Mouse (Mus musculus) fat pad, adult 2 months (tissue): ENCODE data around the gene Zfp827.

Source experiments
- DNase-seq: peaks from one replicate; pipeline ENCODE4 v3.0.0-alpha.2; 2011; ENCODE audit warnings: low read depth, low spot score; ENCODE audit errors: extremely low read depth

Gene Zfp827

DNA sequence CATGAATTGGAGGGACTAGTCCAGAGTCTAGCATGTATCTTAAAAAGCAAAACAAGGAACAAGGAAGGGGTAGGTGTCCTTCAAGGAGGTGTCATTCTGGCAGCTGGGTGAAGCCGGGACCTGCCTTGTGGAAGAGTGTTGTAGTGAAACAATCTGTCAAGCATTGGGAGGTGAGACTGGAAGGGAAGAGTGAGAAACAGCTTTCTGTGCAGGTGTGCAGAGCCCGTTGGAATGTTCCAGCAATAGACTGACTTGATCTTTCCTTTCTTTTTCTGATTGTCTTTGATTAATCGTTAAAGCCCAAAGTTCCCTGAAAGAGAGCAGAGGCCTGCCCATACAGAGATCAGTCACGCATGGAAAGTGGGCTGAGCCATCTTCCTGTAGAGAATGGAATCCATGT, 125.4 kb downstream of the Zfp827 start:
- no peak for DNase-seq

GRCm38 (mm10) chr8:79155556-79156161, 127.4 kb downstream of the Zfp827 start:
- no peak for DNase-seq

DNA sequence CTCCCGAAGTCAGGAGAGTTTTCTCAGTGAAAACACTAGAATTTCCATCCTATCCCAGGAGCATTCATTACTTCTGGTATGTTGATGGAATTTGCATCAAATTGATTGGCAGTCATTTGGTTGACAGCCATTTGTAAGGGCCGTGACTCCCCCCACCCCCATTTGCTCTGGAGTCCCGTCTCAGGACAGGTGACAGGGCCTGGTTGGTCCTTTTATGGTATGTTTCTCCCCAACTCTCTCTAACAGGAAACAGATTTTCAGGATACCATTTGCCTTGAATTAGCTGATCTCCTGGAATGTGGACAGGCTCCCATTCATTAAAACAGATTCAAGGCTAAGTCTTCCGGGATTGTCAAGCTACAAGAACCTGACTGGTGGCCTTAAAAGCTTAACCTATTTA, 129.1 kb downstream of the Zfp827 start:
- DNase-seq = no peak

DNA sequence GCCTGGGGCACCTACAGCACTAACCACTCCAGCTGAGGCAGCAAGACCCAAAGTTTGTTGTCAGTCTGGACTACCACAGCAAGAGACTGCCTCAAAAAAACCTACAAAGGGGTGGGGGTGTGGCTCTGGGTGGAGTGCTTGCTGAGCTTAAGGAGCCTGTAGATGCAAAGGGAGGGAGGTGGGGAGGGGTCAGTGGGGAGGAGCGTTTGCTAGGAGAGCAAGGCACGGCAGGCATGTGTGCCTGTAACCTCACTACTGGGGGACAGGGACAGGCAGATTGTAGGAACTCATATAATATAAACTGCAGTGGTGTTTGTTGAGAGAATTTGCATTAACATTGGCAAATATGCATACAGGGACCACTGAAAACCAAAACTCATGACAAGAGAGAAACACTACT, 130.1 kb downstream of the Zfp827 start:
- DNase-seq = no peak

- DNase-seq = no peak
Observed at GRCm38 (mm10) chr8:79159397-79159796, 131.2 kb downstream of the Zfp827 start.

- no peak for DNase-seq
Observed at GRCm38 (mm10) chr8:79160302-79160701, 132.1 kb downstream of the Zfp827 start.

DNA sequence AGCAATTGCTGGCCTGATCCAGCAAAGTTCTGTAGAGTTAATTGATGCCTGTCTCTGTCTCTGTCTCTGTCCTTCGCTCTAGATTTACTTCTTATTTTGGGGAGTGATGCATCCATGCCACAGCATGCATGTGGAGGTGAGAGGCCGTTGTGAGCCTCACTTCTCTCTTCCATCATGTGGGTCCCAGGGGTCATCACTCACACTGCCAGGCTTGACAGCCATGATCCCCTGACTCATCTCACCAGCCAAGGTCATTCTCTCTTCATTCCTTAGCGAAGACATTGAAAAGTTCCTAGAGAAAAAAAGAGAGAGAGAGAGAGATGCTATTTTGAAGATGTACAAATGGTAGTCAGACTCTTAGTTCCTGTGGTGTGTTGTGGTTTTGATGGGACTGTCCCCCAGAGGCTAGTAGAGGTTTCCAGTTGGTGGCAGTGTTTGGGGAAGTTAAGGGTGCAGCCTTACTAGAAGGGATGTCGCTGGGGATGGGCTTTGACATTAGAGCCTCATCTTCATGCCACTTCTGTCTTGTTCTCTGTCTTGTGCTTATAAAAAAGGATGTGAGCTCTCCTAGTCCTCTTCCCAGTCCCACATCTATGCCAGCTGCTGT, 133.0 kb downstream of the Zfp827 start:
- no peak for DNase-seq

- DNase-seq = no peak
Observed at GRCm38 (mm10) chr8:79162533-79163308, 134.5 kb downstream of the Zfp827 start.

GRCm38 (mm10) chr8:79164336-79164735, 136.1 kb downstream of the Zfp827 start:
- no peak for DNase-seq

DNA sequence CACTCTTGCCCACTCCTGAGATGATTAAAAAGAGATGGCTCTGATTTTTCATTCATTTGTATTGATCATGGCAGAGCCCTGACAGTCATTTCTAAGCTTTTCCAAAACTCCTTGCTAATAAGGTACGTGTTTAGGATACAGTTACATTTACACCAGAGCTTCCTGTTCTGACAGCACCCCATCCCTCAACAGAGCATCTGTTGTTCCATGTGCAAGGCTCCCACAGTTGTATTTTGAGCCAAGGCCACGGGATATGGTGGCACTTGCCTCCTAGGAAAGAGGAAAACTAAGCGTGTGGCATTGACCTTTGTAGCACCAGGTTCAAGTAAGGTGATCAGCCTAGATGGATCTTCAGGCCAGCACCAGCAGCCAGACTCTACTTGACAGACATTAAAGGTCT, 137.0 kb downstream of the Zfp827 start:
- no peak for DNase-seq

- no peak for DNase-seq
Observed at GRCm38 (mm10) chr8:79173606-79174005, 145.4 kb downstream of the Zfp827 start.

GRCm38 (mm10) chr8:79175991-79176390, 147.8 kb downstream of the Zfp827 start:
- DNase-seq = no peak

GRCm38 (mm10) chr8:79179678-79180077, 151.4 kb downstream of the Zfp827 start:
- DNase-seq = no peak

DNA sequence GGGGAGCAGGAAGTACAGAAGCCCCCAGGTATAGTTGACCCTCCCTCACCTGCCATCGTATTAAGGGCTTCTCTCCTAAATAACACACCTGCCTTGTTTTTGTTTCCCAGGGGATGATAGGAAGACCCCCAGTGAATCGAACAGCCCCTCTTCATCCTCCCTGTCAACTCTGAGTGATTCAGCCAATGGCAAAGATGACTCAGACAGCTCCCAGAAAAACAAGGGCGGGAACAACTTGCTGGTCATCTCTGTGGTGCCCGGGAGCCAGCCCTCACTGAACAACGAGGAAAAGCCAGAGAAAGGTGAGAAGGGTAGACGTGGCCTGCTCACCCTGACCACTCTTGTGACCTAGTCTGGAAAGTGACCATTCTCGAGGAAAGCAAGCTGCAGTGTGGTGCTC, 157.3 kb downstream of the Zfp827 start:
- no peak for DNase-seq

GRCm38 (mm10) chr8:79190071-79190470, 161.8 kb downstream of the Zfp827 start:
- no peak for DNase-seq

GRCm38 (mm10) chr8:79196481-79196880, 168.2 kb downstream of the Zfp827 start:
- DNase-seq = no peak

DNA sequence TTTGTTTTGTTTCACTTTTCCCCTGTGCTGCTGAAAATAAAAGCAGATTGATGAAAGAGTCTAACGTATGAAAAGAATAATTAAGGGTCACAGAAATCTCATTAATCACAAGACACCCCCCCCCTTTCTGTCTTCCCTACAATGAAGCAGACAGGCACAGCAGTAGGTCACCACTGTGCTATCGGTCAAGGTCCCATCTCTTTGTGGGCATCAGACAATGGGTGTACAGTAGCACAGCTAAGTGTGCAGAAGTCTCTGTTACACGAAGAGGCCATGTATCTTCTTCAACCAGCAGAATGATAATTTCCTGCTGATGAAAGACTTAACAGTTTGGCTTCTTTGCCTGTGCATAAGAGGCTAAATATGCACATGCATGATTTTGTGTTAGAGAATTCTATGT, 170.4 kb downstream of the Zfp827 start:
- no peak for DNase-seq

GRCm38 (mm10) chr8:79201446-79202147, 173.4 kb downstream of the Zfp827 start:
- DNase-seq = no peak

GRCm38 (mm10) chr8:79206895-79207294, 178.7 kb downstream of the Zfp827 start:
- peak; percentile 61 for DNase-seq

GRCm38 (mm10) chr8:79208181-79208580, 179.9 kb downstream of the Zfp827 start:
- no peak for DNase-seq
